Mouse (Mus musculus): ENCODE measurements around the gene Map1lc3b. TPM values are rescaled to one million over a fixed set of nuclear protein-coding genes. Genes with fewer than 3 reads are reported as not detected.

Gene Map1lc3b
- polyA plus RNA-seq, 1 experiment from 2014 or later, result 351 TPM

GRCm38 (mm10) chr8:121619401-121619995 is 29.3 kb downstream of the Map1lc3b start:
- H3K4me1 ChIP-seq, result peaks cover 64% of the 10 kb centered on the region
- no peak overlapping the region for H3K4me2 ChIP-seq
- 59% methylated on average over 7 of the region's 7 CpGs for WGBS
- H3K36me3 ChIP-seq, result peaks cover 7% of the 10 kb centered on the region; the same call in 1 of the 2 replicates
- no peak overlapping the region for H3K9ac ChIP-seq (replicated peaks)
- no peak overlapping the region for H3K4me3 ChIP-seq (replicated peaks)
- peak overlapping the region; percentile 42 for H3K27ac ChIP-seq (replicated peaks)
- no peaks in the 10 kb centered on the region for H3K27me3 ChIP-seq (replicated peaks)
- H3K9me3 ChIP-seq (replicated peaks), result no peaks in the 10 kb centered on the region
- no peak for ATAC-seq (ENCODE audit: low FRiP score)

GRCm38 (mm10) chr8:121620801-121621516 is 30.8 kb downstream of the Map1lc3b start:
- Histone ChIP-seq H3K4me1 (peaks cover 70% of the 10 kb centered on the region), H3K36me3 (peaks cover 8% of the 10 kb centered on the region; the same call in 1 of the 2 replicates), H3K9ac (replicated peaks) (no peak overlapping the region), H3K4me2 (no peak overlapping the region), H3K9me3 (replicated peaks) (no peaks in the 10 kb centered on the region), H3K27me3 (replicated peaks) (no peaks in the 10 kb centered on the region), H3K27ac (replicated peaks) (0 out of 2 replicates have a peak overlapping the region, but pooled peaks have one; percentile 15), H3K4me3 (replicated peaks) (no peak overlapping the region)
- no peak for ATAC-seq (ENCODE audit: low FRiP score)
- WGBS, result 85% methylated on average over 12 of the region's 12 CpGs

- Histone ChIP-seq H3K27ac (replicated peaks) (no peak overlapping the region), H3K27me3 (replicated peaks) (no peaks in the 10 kb centered on the region), H3K9ac (replicated peaks) (no peak overlapping the region), H3K36me3 (peaks cover 17% of the 10 kb centered on the region), H3K4me3 (replicated peaks) (no peak overlapping the region), H3K4me1 (peaks cover 78% of the 10 kb centered on the region), H3K9me3 (replicated peaks) (no peaks in the 10 kb centered on the region), H3K4me2 (no peak overlapping the region)
- WGBS, result 65% methylated on average over 1 of the region's 1 CpGs
- no peak for ATAC-seq (ENCODE audit: low FRiP score)
Measured at GRCm38 (mm10) chr8:121621879-121622278, 31.7 kb downstream of the Map1lc3b start.

- Histone ChIP-seq H3K9ac (replicated peaks) (no peak overlapping the region), H3K9me3 (replicated peaks) (no peaks in the 10 kb centered on the region), H3K4me3 (replicated peaks) (no peak overlapping the region), H3K4me1 (peaks cover 75% of the 10 kb centered on the region), H3K36me3 (peaks cover 26% of the 10 kb centered on the region), H3K4me2 (no peak overlapping the region), H3K27me3 (replicated peaks) (no peaks in the 10 kb centered on the region), H3K27ac (replicated peaks) (peak overlapping the region; percentile 18; the same call in 1 of the 2 replicates)
- WGBS, result 57% methylated on average over 8 of the region's 8 CpGs
- no peak for ATAC-seq (ENCODE audit: low FRiP score)
Measured at GRCm38 (mm10) chr8:121623043-121623442, 32.9 kb downstream of the Map1lc3b start.

GRCm38 (mm10) chr8:121628681-121629080 is 38.5 kb downstream of the Map1lc3b start:
- Histone ChIP-seq H3K4me3 (replicated peaks) (no peak overlapping the region), H3K9ac (replicated peaks) (no peak overlapping the region), H3K27ac (replicated peaks) (no peak overlapping the region), H3K4me2 (no peak overlapping the region), H3K27me3 (replicated peaks) (no peaks in the 10 kb centered on the region), H3K4me1 (peaks cover 40% of the 10 kb centered on the region), H3K9me3 (replicated peaks) (no peaks in the 10 kb centered on the region), H3K36me3 (peaks cover 28% of the 10 kb centered on the region)
- 96% methylated on average over 4 of the region's 4 CpGs for WGBS
- ATAC-seq (ENCODE audit: low FRiP score), result no peak

DNA sequence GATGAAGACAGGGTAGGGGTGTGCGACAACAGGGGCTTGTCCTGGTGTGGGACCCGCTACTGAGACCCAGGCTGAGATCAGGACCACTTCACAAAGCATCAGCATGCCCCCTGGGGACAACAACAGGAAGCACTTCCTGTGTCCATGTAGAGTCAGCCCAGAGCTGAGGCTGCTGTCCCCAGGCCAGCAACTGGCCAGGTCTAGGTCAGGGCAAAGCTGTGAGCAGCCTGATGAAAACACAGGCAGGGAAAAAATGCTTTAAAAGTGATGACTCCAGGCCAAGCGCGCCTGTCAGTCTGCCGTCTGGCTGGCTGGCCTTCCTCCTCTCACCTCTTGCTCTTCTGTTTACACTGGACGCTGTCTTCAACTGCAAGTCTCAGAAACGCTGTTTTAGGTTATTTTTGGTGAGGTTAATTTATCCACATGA is 41.5 kb downstream of the Map1lc3b start:
- Histone ChIP-seq H3K27ac (replicated peaks) (no peak overlapping the region), H3K9ac (replicated peaks) (no peak overlapping the region), H3K36me3 (peaks cover 19% of the 10 kb centered on the region), H3K4me2 (no peak overlapping the region), H3K9me3 (replicated peaks) (no peaks in the 10 kb centered on the region), H3K27me3 (replicated peaks) (no peaks in the 10 kb centered on the region), H3K4me1 (peaks cover 37% of the 10 kb centered on the region), H3K4me3 (replicated peaks) (no peak overlapping the region)
- no peak for ATAC-seq (ENCODE audit: low FRiP score)
- 75% methylated on average over 7 of the region's 7 CpGs for WGBS

DNA sequence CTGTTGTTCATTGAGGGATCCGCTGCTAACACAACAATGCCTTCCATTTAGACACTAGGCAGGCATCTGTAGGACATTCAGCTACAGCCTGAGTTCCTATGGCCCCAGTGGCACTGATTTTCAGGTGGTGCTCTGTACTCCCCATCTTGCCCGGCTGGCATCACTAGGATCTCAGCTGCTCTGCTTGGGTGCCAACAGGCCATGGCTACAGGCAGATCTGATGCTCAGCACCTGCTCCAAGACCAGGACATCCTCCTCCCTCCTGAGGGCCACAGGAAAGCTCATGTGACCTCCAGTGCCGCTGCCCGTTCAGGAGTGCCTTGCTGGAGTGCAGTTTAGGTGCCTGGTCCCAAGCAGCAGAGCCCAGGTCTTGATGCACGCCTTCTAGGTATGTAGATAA is 42.2 kb downstream of the Map1lc3b start:
- Histone ChIP-seq H3K9me3 (replicated peaks) (no peaks in the 10 kb centered on the region), H3K36me3 (peaks cover 12% of the 10 kb centered on the region), H3K4me2 (no peak overlapping the region), H3K27ac (replicated peaks) (no peak overlapping the region), H3K9ac (replicated peaks) (no peak overlapping the region), H3K27me3 (replicated peaks) (no peaks in the 10 kb centered on the region), H3K4me3 (replicated peaks) (no peak overlapping the region), H3K4me1 (peaks cover 42% of the 10 kb centered on the region)
- 87% methylated on average over 5 of the region's 5 CpGs for WGBS
- no peak for ATAC-seq (ENCODE audit: low FRiP score)

DNA sequence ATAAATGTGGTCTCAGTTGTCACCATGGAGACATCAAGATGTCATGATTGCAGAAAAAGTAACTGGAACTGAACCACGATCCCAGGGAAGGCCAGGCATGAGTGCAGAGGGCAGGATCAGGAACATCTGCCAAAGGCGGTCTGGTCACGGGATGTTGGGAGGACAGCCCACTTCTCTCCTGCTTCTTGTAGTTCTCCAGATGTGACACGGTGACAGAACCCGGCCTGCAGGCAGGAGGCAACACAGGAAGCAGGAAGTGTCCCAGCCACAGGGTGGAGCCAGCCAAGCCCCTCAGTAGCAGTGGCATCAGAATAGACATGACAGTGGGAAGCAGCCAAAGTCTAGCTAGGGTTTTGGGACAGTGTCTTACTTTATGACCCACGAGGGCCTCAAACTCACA is 45.4 kb downstream of the Map1lc3b start:
- Histone ChIP-seq H3K9me3 (replicated peaks) (no peaks in the 10 kb centered on the region), H3K4me1 (peaks cover 57% of the 10 kb centered on the region), H3K4me3 (replicated peaks) (no peak overlapping the region), H3K4me2 (no peak overlapping the region), H3K9ac (replicated peaks) (no peak overlapping the region), H3K27ac (replicated peaks) (0 out of 2 replicates have a peak overlapping the region, but pooled peaks have one; percentile 5), H3K36me3 (no peaks in the 10 kb centered on the region), H3K27me3 (replicated peaks) (no peaks in the 10 kb centered on the region)
- no peak for ATAC-seq (ENCODE audit: low FRiP score)
- 65% methylated on average over 6 of the region's 6 CpGs for WGBS

DNA sequence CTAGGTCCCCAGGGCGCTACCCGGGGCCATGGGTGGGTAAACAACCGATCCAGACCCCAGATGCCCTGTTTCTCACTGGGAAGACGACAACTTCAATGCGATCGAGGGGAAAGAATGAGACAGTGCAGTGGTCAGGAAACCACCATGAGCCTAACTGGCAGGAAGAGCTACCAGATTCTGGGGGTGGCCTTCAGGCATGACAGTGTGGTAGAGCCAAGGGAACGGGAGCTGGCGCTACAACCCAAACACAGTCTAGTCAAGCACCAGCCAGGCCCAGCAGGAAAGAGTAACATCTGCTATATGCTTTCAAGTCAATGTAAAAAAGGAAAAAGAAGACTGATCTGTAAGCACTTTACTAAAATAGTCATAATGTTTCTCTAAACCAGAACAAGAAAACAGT is 46.0 kb downstream of the Map1lc3b start:
- Histone ChIP-seq H3K27me3 (replicated peaks) (no peaks in the 10 kb centered on the region), H3K36me3 (no peaks in the 10 kb centered on the region), H3K4me3 (replicated peaks) (no peak overlapping the region), H3K4me1 (peaks cover 61% of the 10 kb centered on the region), H3K27ac (replicated peaks) (0 out of 2 replicates have a peak overlapping the region, but pooled peaks have one; percentile 5), H3K9me3 (replicated peaks) (no peaks in the 10 kb centered on the region), H3K4me2 (no peak overlapping the region), H3K9ac (replicated peaks) (no peak overlapping the region)
- no peak for ATAC-seq (ENCODE audit: low FRiP score)
- 82% methylated on average over 8 of the region's 8 CpGs for WGBS

- Histone ChIP-seq H3K36me3 (no peaks in the 10 kb centered on the region), H3K4me2 (no peak overlapping the region), H3K4me3 (replicated peaks) (no peak overlapping the region), H3K9ac (replicated peaks) (no peak overlapping the region; the same call in 1 of the 2 replicates), H3K4me1 (peaks cover 80% of the 10 kb centered on the region), H3K27me3 (replicated peaks) (no peaks in the 10 kb centered on the region), H3K27ac (replicated peaks) (peak overlapping the region; percentile 7; the same call in 1 of the 2 replicates), H3K9me3 (replicated peaks) (no peaks in the 10 kb centered on the region)
- ATAC-seq (ENCODE audit: low FRiP score), result no peak
- 73% methylated on average over 3 of the region's 3 CpGs for WGBS
Measured at GRCm38 (mm10) chr8:121642804-121643203, 52.6 kb downstream of the Map1lc3b start.

GRCm38 (mm10) chr8:121643384-121643783 is 53.2 kb downstream of the Map1lc3b start:
- Histone ChIP-seq H3K27ac (replicated peaks) (peak overlapping the region; percentile 25; the same call in 1 of the 2 replicates), H3K27me3 (replicated peaks) (no peaks in the 10 kb centered on the region), H3K9me3 (replicated peaks) (no peaks in the 10 kb centered on the region), H3K36me3 (no peaks in the 10 kb centered on the region), H3K4me2 (no peak overlapping the region), H3K9ac (replicated peaks) (no peak overlapping the region), H3K4me3 (replicated peaks) (no peak overlapping the region), H3K4me1 (peaks cover 82% of the 10 kb centered on the region)
- no peak for ATAC-seq (ENCODE audit: low FRiP score)
- 50% methylated on average over 11 of the region's 11 CpGs for WGBS
